Comparison of ENCODE assay signal across 26 mouse cellular contexts in genomic region chr1:54762216-54762807, GRCm38 (mm10).
DNase-seq lines count a peak whose midpoint lies in the region; ATAC-seq and TF ChIP-seq lines count a peak whose summit lies in the region.
"Had no signal": no experiment of that assay in that cellular context is flagged by ENCODE, and none has a peak within 500 bp of the region (broad histone marks: within the 10 kb centered on the region; RNA-seq: fewer than 3 reads in every experiment).

No protein-coding gene starts in this region.

- no peaks in the 10 kb centered on the region for H3K27me3 ChIP-seq in hindbrain, embryonic 14.5 days (ENCODE audit: control insufficient read depth, insufficient read depth, low read length)
- H3K27me3 ChIP-seq in hindbrain, postnatal 0 days (ENCODE audit: insufficient read depth, low read length): no peaks in the 10 kb centered on the region
- no peaks in the 10 kb centered on the region for H3K27me3 ChIP-seq in CH12.LX (replicated peaks)
- H3K27me3 ChIP-seq in forebrain, embryonic 11.5 days (ENCODE audit: control insufficient read depth, insufficient read depth, low read length): no peaks in the 10 kb centered on the region
- H3K27me3 ChIP-seq in forebrain, postnatal 0 days (ENCODE audit: insufficient read depth, low read length): no peaks in the 10 kb centered on the region
- no peaks in the 10 kb centered on the region for H3K27me3 ChIP-seq in cerebellum, adult 2 months (ENCODE audit: control insufficient read depth, insufficient read depth, low read length)
- H3K27me3 ChIP-seq: intestine, embryonic 15.5 days; limb, embryonic 15.5 days; lung, embryonic 15.5 days; neural tube, embryonic 12.5 days; Patski had no signal

- DNase-seq in hindbrain, embryonic 14.5 days (ENCODE audit: low spot score): no peak
- no peak for DNase-seq in hindbrain, postnatal 0 days (ENCODE audit: low spot score)
- no peak for DNase-seq in CH12.LX (ENCODE audit: extremely low read depth)
- DNase-seq in forebrain, embryonic 11.5 days (ENCODE audit: low spot score): peak; percentile 61
- no peak for DNase-seq in forebrain, postnatal 0 days
- no peak for DNase-seq in kidney, postnatal 10 days
- no peak for DNase-seq in lung, postnatal 25 days (ENCODE audit: low spot score)
- no peak for DNase-seq in cerebellum, adult 2 months
- DNase-seq: adrenal gland, postnatal 36 days; cerebellum, adult 11 months; cerebellum, postnatal 10 days; heart, postnatal 4 days; kidney, adult 9 months; kidney, postnatal 4 days; left cerebral cortex, postnatal 4 days; lung, postnatal 4 days; thymus, adult 2 months; thymus, postnatal 4 days had no signal

- WGBS in hindbrain, embryonic 14.5 days: 70% methylated on average over 10 of the region's 10 CpGs
- WGBS in hindbrain, postnatal 0 days: 66% methylated on average over 10 of the region's 10 CpGs
- WGBS in forebrain, embryonic 11.5 days: 42% methylated on average over 10 of the region's 10 CpGs
- 19% methylated on average over 10 of the region's 10 CpGs for WGBS in forebrain, postnatal 0 days
- WGBS in cerebellum, adult 2 months: 89% methylated on average over 10 of the region's 10 CpGs

- dilution Hi-C loops in CH12.LX (cut with MboI; ENCODE audit: extremely low pct_ligation_motif_present, extremely low pct_unique_long_range_greater_than_20kb, low sequenced_read_pairs): no loop called here

- in situ Hi-C loops in CH12.LX (cut with MboI; ENCODE audit: low pct_ligation_motif_present, low pct_unique_long_range_greater_than_20kb, low sequenced_read_pairs): loop anchor here (10.0 kb wide), 1 partner anchor 162 kb away; the partner anchor contains the start of gene Ankrd44

- TF ChIP-seq CTCF in hindbrain, postnatal 0 days (IDR thresholded peaks at IDR 0.05; ENCODE audit: low read depth): no peak
- TF ChIP-seq CTCF in CH12.LX (conservative IDR thresholded peaks at IDR 0.05 in 1 of 2, IDR thresholded peaks at IDR 0.05 in 1 of 2; ENCODE audit: low read depth in 2 of 2, low read length in 2 of 2): no peak
- no peak for TF ChIP-seq CTCF in forebrain, postnatal 0 days (IDR thresholded peaks at IDR 0.05; ENCODE audit: low read depth)
- TF ChIP-seq CTCF in cerebellum, adult 2 months (IDR thresholded peaks at IDR 0.05; ENCODE audit: borderline replicate concordance, insufficient read depth, low read depth, low read length): no peak

- peak; percentile 65; the same call in 1 of the 2 replicates for ATAC-seq in hindbrain, embryonic 14.5 days (ENCODE audit: low FRiP score)
- no peak for ATAC-seq in hindbrain, postnatal 0 days
- ATAC-seq in forebrain, embryonic 11.5 days (replicated peaks; ENCODE audit: low FRiP score): peak; percentile 78
- ATAC-seq in forebrain, postnatal 0 days: peak; percentile 66; the same call in 1 of the 2 replicates
- ATAC-seq: intestine, embryonic 15.5 days; Patski had no signal

- no peak for TF ChIP-seq EP300 in CH12.LX (IDR thresholded peaks at IDR 0.05; ENCODE audit: low read length)

- no peaks in the 10 kb centered on the region for H3K4me1 ChIP-seq in hindbrain, embryonic 14.5 days (replicated peaks; ENCODE audit: control insufficient read depth, insufficient read depth, low read length)
- no peaks in the 10 kb centered on the region for H3K4me1 ChIP-seq in hindbrain, postnatal 0 days (ENCODE audit: insufficient read depth, low read length)
- H3K4me1 ChIP-seq in CH12.LX (ENCODE audit: control insufficient read depth in 1 of 2, insufficient read depth in 2 of 2): no peaks in the 10 kb centered on the region
- 0 out of 2 replicates have a peak, but pooled peaks cover 2% of the 10 kb centered on the region for H3K4me1 ChIP-seq in forebrain, embryonic 11.5 days (replicated peaks; ENCODE audit: control insufficient read depth, insufficient read depth, low read length)
- H3K4me1 ChIP-seq in forebrain, postnatal 0 days (ENCODE audit: insufficient read depth): no peaks in the 10 kb centered on the region
- H3K4me1 ChIP-seq in cerebellum, adult 2 months (ENCODE audit: control insufficient read depth, insufficient read depth, low read length): no peaks in the 10 kb centered on the region
- H3K4me1 ChIP-seq: intestine, embryonic 15.5 days; limb, embryonic 15.5 days; neural tube, embryonic 12.5 days had no signal

- H3K9ac ChIP-seq in hindbrain, embryonic 14.5 days: no peak overlapping the region
- no peak overlapping the region for H3K9ac ChIP-seq in hindbrain, postnatal 0 days (replicated peaks; ENCODE audit: low read length)
- H3K9ac ChIP-seq in CH12.LX (ENCODE audit: insufficient read depth, low read depth): no peak overlapping the region
- no peak overlapping the region for H3K9ac ChIP-seq in forebrain, embryonic 11.5 days (ENCODE audit: low read length)
- no peak overlapping the region for H3K9ac ChIP-seq in forebrain, postnatal 0 days
- H3K9ac ChIP-seq: intestine, embryonic 15.5 days; limb, embryonic 15.5 days; liver, embryonic 14.5 days; lung, embryonic 15.5 days; neural tube, embryonic 12.5 days had no signal

- H3K79me2 ChIP-seq in CH12.LX (replicated peaks; ENCODE audit: control insufficient read depth, extremely low read depth, insufficient read depth, poor library complexity, severe bottlenecking): no peaks in the 10 kb centered on the region

- peak overlapping the region; percentile 63 for H3K27ac ChIP-seq in hindbrain, embryonic 14.5 days
- H3K27ac ChIP-seq in hindbrain, postnatal 0 days: no peak overlapping the region
- no peak overlapping the region for H3K27ac ChIP-seq in CH12.LX (ENCODE audit: insufficient read depth, low read depth)
- H3K27ac ChIP-seq in forebrain, embryonic 11.5 days (ENCODE audit: low read depth, low read length): peak overlapping the region; percentile 53
- H3K27ac ChIP-seq in forebrain, postnatal 0 days (ENCODE audit: low read depth, low read length): no peak overlapping the region
- H3K27ac ChIP-seq in cerebellum, adult 2 months (ENCODE audit: insufficient read depth, low read length): no peak overlapping the region
- H3K27ac ChIP-seq: intestine, embryonic 15.5 days; left cerebral cortex, adult 2 months; limb, embryonic 15.5 days; liver, embryonic 14.5 days; lung, embryonic 15.5 days; neural tube, embryonic 12.5 days had no signal

- no peak for TF ChIP-seq POLR2A in CH12.LX (IDR thresholded peaks at IDR 0.05; ENCODE audit: low read depth, low read length)
- no peak for TF ChIP-seq POLR2A in cerebellum, adult 2 months (IDR thresholded peaks at IDR 0.05; ENCODE audit: borderline replicate concordance, insufficient read depth, low read length)

- no peak overlapping the region for H3K4me3 ChIP-seq in hindbrain, embryonic 14.5 days (replicated peaks; ENCODE audit: low read length)
- no peak overlapping the region for H3K4me3 ChIP-seq in hindbrain, postnatal 0 days (ENCODE audit: low read length)
- H3K4me3 ChIP-seq in CH12.LX (replicated peaks in 1 of 3; ENCODE audit: low read depth in 2 of 3, low read length in 2 of 3, poor library complexity in 1 of 3): no peak overlapping the region
- H3K4me3 ChIP-seq in forebrain, embryonic 11.5 days (ENCODE audit: low read depth, low read length): no peak overlapping the region
- no peak overlapping the region for H3K4me3 ChIP-seq in forebrain, postnatal 0 days (ENCODE audit: low read depth, low read length)
- H3K4me3 ChIP-seq in cerebellum, adult 2 months (replicated peaks; ENCODE audit: insufficient read depth, low read depth, low read length): no peak overlapping the region
- H3K4me3 ChIP-seq: intestine, embryonic 15.5 days; left cerebral cortex, adult 2 months; limb, embryonic 15.5 days; lung, embryonic 15.5 days; neural tube, embryonic 12.5 days had no signal

- no peaks in the 10 kb centered on the region; the same call in 1 of the 2 replicates for H3K36me3 ChIP-seq in hindbrain, embryonic 14.5 days (replicated peaks; ENCODE audit: control insufficient read depth, insufficient read depth)
- peaks cover 7% of the 10 kb centered on the region; the same call in 1 of the 2 replicates for H3K36me3 ChIP-seq in hindbrain, postnatal 0 days (ENCODE audit: insufficient read depth, low read length)
- peaks cover 16 to 51% of the 10 kb centered on the region in 2 experiments for H3K36me3 ChIP-seq in CH12.LX (replicated peaks in 1 of 2; ENCODE audit: control insufficient read depth in 1 of 2, insufficient read depth in 1 of 2, low read length in 1 of 2)
- H3K36me3 ChIP-seq in forebrain, embryonic 11.5 days (ENCODE audit: control insufficient read depth, insufficient read depth, low read length): no peaks in the 10 kb centered on the region
- no peaks in the 10 kb centered on the region for H3K36me3 ChIP-seq in forebrain, postnatal 0 days (ENCODE audit: insufficient read depth)
- H3K36me3 ChIP-seq: G1E; intestine, embryonic 15.5 days; lung, embryonic 15.5 days; neural tube, embryonic 12.5 days had no signal

- no peak for TF ChIP-seq RAD21 in CH12.LX (IDR thresholded peaks at IDR 0.05; ENCODE audit: low read depth, low read length)

- no peaks in the 10 kb centered on the region for H3K9me3 ChIP-seq in hindbrain, embryonic 14.5 days (ENCODE audit: control insufficient read depth, low read length)
- H3K9me3 ChIP-seq in hindbrain, postnatal 0 days (ENCODE audit: low read length): no peaks in the 10 kb centered on the region
- no peaks in the 10 kb centered on the region for H3K9me3 ChIP-seq in CH12.LX (replicated peaks; ENCODE audit: low read length)
- H3K9me3 ChIP-seq in forebrain, embryonic 11.5 days (ENCODE audit: control insufficient read depth, low read length): no peaks in the 10 kb centered on the region
- H3K9me3 ChIP-seq in forebrain, postnatal 0 days (ENCODE audit: low read length): no peaks in the 10 kb centered on the region
- H3K9me3 ChIP-seq: G1E; intestine, embryonic 15.5 days; limb, embryonic 15.5 days; lung, embryonic 15.5 days; neural tube, embryonic 12.5 days had no signal

- no peak overlapping the region for H3K4me2 ChIP-seq in hindbrain, embryonic 14.5 days (replicated peaks)
- no peak overlapping the region for H3K4me2 ChIP-seq in hindbrain, postnatal 0 days (ENCODE audit: low read depth, low read length)
- no peak overlapping the region for H3K4me2 ChIP-seq in CH12.LX (ENCODE audit: insufficient read depth, low read depth, poor library complexity, severe bottlenecking)
- H3K4me2 ChIP-seq in forebrain, embryonic 11.5 days (ENCODE audit: low read depth, low read length, severe bottlenecking): no peak overlapping the region
- no peak overlapping the region for H3K4me2 ChIP-seq in forebrain, postnatal 0 days (ENCODE audit: low read depth)
- H3K4me2 ChIP-seq: intestine, embryonic 15.5 days; limb, embryonic 15.5 days; lung, embryonic 15.5 days; neural tube, embryonic 12.5 days had no signal

TF ChIP-seq in CH12.LX, 34 proteins besides CTCF, POLR2A, EP300 and RAD21:
- TF ChIP-seq MAX (IDR thresholded peaks at IDR 0.05; ENCODE audit: low read length): no peak
- peak; percentile 20; the same call in 1 of the 2 replicates for TF ChIP-seq ZNF384 (IDR thresholded peaks at IDR 0.05; ENCODE audit: low read depth, low read length)

Comparison
In these comparisons a context has a peak if more than half of its experiments do, and no peak if none do; other contexts are left out.
1. H3K27ac ChIP-seq: peak in hindbrain, embryonic 14.5 days (single experiment) and forebrain, embryonic 11.5 days (single experiment); none in hindbrain, postnatal 0 days (single experiment), CH12.LX (single experiment), forebrain, postnatal 0 days (single experiment) and cerebellum, adult 2 months (single experiment).